Mouse (Mus musculus): ENCODE data around the gene Cep85l. TPM values are rescaled to one million over a fixed set of nuclear protein-coding genes. Genes with fewer than 3 reads are reported as not detected.
A peak's percentile ranks its signal among the peaks of the same experiment; 100 is the strongest.

Cep85l gene
- polyA plus RNA-seq, 1 experiment from 2014 or later = 5.6 TPM

DNA sequence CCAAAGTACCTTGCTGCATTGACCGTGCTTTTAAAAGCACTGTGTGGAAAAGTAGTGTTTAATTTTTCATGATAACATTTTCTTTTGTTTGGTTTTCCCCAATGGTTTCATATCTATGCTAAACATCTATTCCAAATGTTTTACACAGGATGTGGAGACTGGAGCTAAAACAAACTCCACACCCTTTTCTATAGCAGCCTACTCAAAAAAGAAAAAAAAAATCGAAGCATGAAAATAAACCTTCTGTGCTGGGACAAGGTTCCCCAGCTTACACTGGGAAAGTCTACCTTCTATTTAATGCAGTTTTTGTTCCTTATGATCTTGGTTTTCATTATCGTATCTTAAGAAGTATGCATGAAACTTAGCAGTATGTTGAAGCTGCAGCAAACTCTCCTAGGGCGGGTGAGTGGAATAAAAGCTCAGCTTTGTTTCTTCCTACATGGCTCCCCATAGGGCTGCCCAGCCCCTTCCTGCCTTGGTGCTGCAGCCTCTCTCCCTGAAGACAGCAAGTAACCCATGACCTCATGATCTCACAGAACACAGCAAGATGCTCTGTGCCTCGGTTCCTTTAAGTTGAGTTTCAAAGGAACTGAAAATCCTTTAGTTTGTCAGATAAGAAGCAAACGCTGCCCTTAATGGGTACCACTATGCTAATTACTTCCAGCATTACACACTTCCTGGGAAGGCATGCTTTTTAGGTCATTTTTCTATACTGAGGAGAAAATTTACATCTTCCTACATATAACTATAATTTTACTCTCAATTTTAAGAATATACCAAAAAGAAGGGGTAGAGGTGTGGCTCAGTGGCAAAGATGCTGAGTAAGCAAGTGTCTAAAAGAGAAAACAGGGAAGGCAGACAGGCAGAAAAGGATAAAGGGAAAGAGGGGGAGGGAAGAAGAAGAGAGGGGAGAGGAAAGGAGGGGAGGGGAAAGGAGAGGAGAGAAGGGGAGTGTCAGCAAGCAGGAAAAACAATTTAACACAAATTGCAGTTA is 34.6 kb upstream of the Cep85l start:
- WGBS = 32% methylated on average over 6 of the region's 6 CpGs
- ATAC-seq = peak; percentile 74; the same call in 1 of the 2 replicates

DNA sequence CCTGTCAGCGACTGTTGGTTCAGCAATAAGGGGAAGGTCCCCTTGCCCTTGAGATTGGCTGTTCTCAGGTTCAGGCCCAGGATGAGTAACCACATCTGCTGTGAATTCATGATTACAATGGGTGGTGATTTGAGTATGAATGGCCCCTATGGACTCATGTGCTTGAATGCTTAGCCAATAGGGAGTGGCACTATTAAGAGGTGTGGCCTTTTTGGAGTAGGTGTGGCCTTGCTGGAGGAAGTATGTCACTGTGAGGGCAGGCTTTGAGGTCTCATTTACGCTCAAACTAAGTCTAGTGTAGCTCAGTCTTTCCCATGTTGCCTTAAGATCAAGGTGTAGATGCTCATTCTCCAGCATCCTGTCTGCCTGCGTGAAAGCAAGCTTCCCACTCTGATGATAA is 33.2 kb upstream of the Cep85l start:
- 89% methylated on average over 3 of the region's 3 CpGs for WGBS

More for the DNA sequence above, 34.6 kb upstream of the Cep85l start:
- H3K4me3 ChIP-seq = no peak overlapping the region
- no peak overlapping the region for H3K9ac ChIP-seq
- no peak overlapping the region for H3K4me2 ChIP-seq
- no peaks in the 10 kb centered on the region for H3K9me3 ChIP-seq (replicated peaks)
- peaks cover 7% of the 10 kb centered on the region for H3K4me1 ChIP-seq
- H3K36me3 ChIP-seq (ENCODE audit: poor library complexity, severe bottlenecking) = no peaks in the 10 kb centered on the region
- 0 out of 2 replicates have a peak overlapping the region, but pooled peaks have one; percentile 10 for H3K27ac ChIP-seq
- H3K27me3 ChIP-seq = no peaks in the 10 kb centered on the region

DNA sequence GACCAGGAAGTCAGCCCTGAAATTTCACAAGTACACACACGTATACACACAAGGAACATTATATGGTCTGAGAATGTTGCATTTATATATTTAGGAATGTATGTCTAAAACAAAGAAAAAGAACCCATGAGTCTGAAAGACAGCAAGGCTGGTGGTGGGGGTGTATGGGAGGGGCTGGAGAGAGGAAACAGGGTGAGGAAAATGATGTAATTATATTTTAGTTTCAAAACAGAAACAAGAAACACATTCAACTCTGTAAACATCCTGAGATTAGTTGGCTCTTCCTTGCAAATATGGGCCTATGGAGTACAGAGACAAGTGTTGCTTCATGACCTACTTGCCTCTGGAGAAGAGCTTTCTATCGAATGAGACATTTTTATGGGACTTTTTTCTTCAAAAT is 32.4 kb upstream of the Cep85l start:
- 92% methylated on average over 2 of the region's 2 CpGs for WGBS
- Histone ChIP-seq H3K36me3 (ENCODE audit: poor library complexity, severe bottlenecking) (no peaks in the 10 kb centered on the region), H3K9me3 (replicated peaks) (no peaks in the 10 kb centered on the region), H3K27me3 (no peaks in the 10 kb centered on the region), H3K27ac (no peak overlapping the region), H3K4me1 (peaks cover 7% of the 10 kb centered on the region), H3K4me3 (no peak overlapping the region), H3K4me2 (no peak overlapping the region), H3K9ac (no peak overlapping the region)
- no peak for ATAC-seq

More for the DNA sequence above, 33.2 kb upstream of the Cep85l start:
- Histone ChIP-seq H3K4me1 (peaks cover 7% of the 10 kb centered on the region), H3K4me3 (no peak overlapping the region), H3K9me3 (replicated peaks) (no peaks in the 10 kb centered on the region), H3K27me3 (no peaks in the 10 kb centered on the region), H3K9ac (no peak overlapping the region), H3K4me2 (no peak overlapping the region), H3K36me3 (ENCODE audit: poor library complexity, severe bottlenecking) (no peaks in the 10 kb centered on the region), H3K27ac (no peak overlapping the region)
- no peak for ATAC-seq

DNA sequence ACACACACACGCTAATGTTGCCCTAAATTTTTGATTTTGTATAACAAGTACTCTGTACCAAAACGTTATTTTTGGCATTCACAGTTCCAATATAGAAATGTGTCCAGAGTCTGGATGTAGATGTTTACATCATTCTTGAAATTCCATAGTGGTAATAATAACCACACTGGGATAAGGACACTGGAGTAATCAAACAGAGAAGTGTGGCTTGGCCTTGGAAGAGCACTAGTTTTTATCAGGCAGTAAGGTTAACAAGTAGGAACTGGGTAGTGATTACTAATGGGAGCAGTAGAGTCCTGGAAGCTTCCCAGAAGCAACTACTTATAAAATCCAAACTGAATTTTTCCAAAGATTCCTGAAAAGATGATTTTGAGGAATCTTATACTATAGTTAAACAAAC is 31.1 kb upstream of the Cep85l start:
- Histone ChIP-seq H3K27me3 (no peaks in the 10 kb centered on the region), H3K4me1 (peaks cover 7% of the 10 kb centered on the region), H3K9me3 (replicated peaks) (no peaks in the 10 kb centered on the region), H3K4me3 (no peak overlapping the region), H3K9ac (no peak overlapping the region), H3K27ac (no peak overlapping the region), H3K4me2 (no peak overlapping the region), H3K36me3 (ENCODE audit: poor library complexity, severe bottlenecking) (no peaks in the 10 kb centered on the region)
- 74% methylated on average over 2 of the region's 2 CpGs for WGBS
- no peak for ATAC-seq

DNA sequence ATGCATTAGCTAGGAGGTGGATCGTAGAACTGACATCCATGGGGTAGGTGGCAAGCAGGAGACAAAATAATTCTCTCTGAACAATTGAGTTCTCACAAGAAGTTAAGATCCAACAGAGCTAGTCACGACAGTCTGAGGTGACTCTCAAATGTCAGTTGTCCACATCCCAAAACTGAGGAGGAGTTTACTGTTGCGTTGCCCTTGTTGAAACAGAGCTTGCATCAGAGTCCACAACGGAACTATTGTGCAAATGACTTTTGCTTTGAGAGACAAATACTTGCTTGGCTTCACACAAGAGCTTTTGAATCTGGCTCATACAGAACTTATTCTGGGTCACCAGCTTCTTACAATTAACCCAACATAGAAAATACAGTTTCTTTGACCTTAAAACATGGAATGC is 27.7 kb upstream of the Cep85l start:
- no peak for ATAC-seq
- Histone ChIP-seq H3K9ac (no peak overlapping the region), H3K4me1 (no peaks in the 10 kb centered on the region), H3K27ac (no peak overlapping the region), H3K9me3 (replicated peaks) (no peaks in the 10 kb centered on the region), H3K36me3 (ENCODE audit: poor library complexity, severe bottlenecking) (no peaks in the 10 kb centered on the region), H3K27me3 (no peaks in the 10 kb centered on the region), H3K4me3 (no peak overlapping the region), H3K4me2 (no peak overlapping the region)
- 87% methylated on average over 4 of the region's 4 CpGs for WGBS

DNA sequence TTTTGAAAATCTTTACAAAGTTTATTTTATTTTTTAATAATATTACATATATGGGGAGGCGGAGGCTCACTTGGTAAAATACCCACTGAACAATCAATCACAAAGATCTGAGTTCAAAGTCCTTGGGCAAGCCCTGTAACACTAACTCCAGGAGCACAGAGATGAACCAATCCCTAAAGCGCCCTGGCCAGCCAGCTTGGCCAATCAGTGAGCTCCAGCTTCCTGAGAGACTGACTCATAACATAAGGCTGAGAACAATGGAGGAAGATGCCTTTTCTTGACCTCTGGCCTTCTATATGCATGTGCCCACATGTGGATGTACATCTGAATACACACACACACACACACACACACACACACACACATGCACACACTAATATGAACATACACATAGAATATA is 27.1 kb upstream of the Cep85l start:
- Histone ChIP-seq H3K4me2 (no peak overlapping the region), H3K36me3 (ENCODE audit: poor library complexity, severe bottlenecking) (no peaks in the 10 kb centered on the region), H3K9me3 (replicated peaks) (no peaks in the 10 kb centered on the region), H3K27me3 (no peaks in the 10 kb centered on the region), H3K4me3 (no peak overlapping the region), H3K4me1 (no peaks in the 10 kb centered on the region), H3K9ac (no peak overlapping the region), H3K27ac (no peak overlapping the region)
- no peak for ATAC-seq
- 85% methylated on average over 2 of the region's 2 CpGs for WGBS

DNA sequence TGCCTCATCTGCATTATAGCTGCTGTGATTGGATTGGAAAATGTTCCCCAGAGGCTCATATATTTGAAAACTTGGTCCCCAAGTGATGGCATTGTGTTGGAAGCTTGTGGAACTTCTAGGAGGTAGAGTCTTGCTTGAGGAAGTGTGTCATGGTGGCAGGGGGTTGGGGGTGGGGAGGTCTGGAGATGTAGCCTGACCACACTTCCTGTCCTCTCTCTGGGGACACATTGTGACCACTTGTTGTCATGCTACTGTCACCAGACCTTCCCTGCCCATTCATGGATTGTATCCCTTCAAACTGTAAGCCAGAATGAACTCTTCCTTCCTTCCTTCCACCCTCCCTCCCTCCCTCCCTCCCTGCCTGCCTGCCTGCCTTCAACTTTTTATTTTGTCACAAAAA is 22.5 kb upstream of the Cep85l start:
- H3K27me3 ChIP-seq = no peaks in the 10 kb centered on the region
- H3K4me2 ChIP-seq = no peak overlapping the region
- ATAC-seq = no peak

DNA sequence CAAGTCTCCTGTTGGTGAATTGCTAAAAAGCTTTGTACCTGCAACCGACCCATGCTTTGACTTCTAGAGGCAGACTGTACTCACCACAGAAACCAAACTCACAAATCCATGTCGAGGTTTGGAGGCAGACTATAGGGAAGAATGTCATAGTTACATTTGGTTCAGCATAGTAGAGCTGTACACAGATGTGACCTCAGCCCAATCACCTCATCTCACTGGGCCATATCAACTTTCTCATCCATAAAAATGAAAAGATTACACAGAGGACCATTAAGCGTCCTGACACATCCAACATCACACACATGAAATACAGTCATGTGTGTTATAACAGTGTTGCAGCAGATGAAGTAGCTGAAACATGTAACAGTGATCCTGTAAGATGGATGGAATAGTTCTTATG is 19.3 kb upstream of the Cep85l start:
- no peak overlapping the region for H3K4me3 ChIP-seq
- peaks cover 15% of the 10 kb centered on the region for H3K4me1 ChIP-seq
- H3K9me3 ChIP-seq (replicated peaks) = no peaks in the 10 kb centered on the region
- H3K27me3 ChIP-seq = no peaks in the 10 kb centered on the region
- H3K36me3 ChIP-seq (ENCODE audit: poor library complexity, severe bottlenecking) = no peaks in the 10 kb centered on the region
- H3K27ac ChIP-seq = no peak overlapping the region
- no peak overlapping the region for H3K4me2 ChIP-seq
- H3K9ac ChIP-seq = no peak overlapping the region
- WGBS = 59% methylated on average over 3 of the region's 3 CpGs
- ATAC-seq = peak; percentile 62; the same call in 1 of the 2 replicates

More for the DNA sequence above, 22.5 kb upstream of the Cep85l start:
- H3K9me3 ChIP-seq (replicated peaks) = no peaks in the 10 kb centered on the region
- H3K9ac ChIP-seq = no peak overlapping the region
- H3K4me1 ChIP-seq = peaks cover 14% of the 10 kb centered on the region
- no peak overlapping the region for H3K27ac ChIP-seq
- H3K36me3 ChIP-seq (ENCODE audit: poor library complexity, severe bottlenecking) = no peaks in the 10 kb centered on the region
- no peak overlapping the region for H3K4me3 ChIP-seq

DNA sequence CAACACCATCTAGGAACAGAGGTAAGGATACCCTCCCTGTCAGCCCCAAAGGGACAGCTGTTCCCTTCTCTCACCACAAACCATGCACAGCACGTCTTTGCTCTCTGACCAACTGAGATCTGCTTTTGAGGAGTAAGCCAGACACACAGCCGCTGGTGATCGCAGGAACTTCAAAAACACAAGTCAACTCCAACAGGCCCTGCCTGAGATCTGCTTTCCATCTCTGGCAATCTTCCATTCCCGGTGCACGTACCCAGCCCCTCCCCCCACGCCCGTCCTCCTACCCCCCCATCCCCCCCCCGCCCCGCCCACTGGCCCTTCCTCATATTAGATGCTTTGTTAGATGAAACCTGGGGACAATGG is 18.8 kb upstream of the Cep85l start:
- H3K9ac ChIP-seq = no peak overlapping the region

DNA sequence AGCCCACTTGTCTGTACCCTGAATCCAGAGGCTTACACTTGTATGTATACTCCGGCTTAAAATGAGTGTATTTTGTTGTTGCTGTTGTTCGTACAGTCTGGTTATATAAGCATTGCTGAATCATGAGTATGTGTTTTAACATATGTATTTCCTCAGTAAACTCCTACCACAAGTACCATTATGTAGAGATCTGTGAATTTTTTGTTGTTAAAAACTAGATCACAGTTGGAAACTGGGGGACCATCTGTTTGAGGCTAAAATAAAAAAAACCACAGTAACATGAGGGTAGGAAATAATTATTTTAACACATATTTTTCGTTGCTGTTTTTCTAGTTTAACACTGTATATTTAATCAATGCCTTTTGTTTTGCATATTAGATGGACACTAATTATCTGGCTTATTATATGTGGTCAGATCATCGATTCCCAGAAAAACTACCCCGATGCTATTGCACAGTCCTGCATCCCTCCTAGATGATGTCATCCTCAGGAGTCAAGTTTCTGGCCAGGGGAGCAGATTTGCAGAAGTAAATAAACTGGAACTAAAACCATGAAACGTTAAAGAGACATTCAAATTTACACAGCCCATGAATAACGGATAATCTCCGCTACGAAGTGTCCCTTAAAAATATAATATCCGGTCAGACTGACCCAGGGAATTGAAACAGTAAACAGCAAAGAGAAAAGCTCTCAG is 18.2 kb upstream of the Cep85l start:
- Histone ChIP-seq H3K36me3 (ENCODE audit: poor library complexity, severe bottlenecking) (no peaks in the 10 kb centered on the region), H3K27me3 (no peaks in the 10 kb centered on the region), H3K27ac (peak overlapping the region; percentile 59; the same call in 1 of the 2 replicates), H3K4me2 (peak overlapping the region; percentile 35), H3K4me3 (no peak overlapping the region), H3K9me3 (replicated peaks) (no peaks in the 10 kb centered on the region), H3K4me1 (peaks cover 15% of the 10 kb centered on the region), H3K9ac (no peak overlapping the region)
- 55% methylated on average over 10 of the region's 10 CpGs for WGBS
- peak; percentile 58; the same call in 1 of the 2 replicates for ATAC-seq

More for the DNA sequence above, 18.8 kb upstream of the Cep85l start:
- 6% methylated on average over 9 of the region's 9 CpGs for WGBS
- H3K27ac ChIP-seq = peak overlapping the region; percentile 40; the same call in 1 of the 2 replicates
- no peaks in the 10 kb centered on the region for H3K27me3 ChIP-seq
- no peak overlapping the region; the same call in 1 of the 2 replicates for H3K4me3 ChIP-seq
- peak; percentile 72 for ATAC-seq
- H3K9me3 ChIP-seq (replicated peaks) = no peaks in the 10 kb centered on the region
- H3K4me1 ChIP-seq = peaks cover 15% of the 10 kb centered on the region
- H3K4me2 ChIP-seq = peak overlapping the region; percentile 35
- H3K36me3 ChIP-seq (ENCODE audit: poor library complexity, severe bottlenecking) = no peaks in the 10 kb centered on the region

DNA sequence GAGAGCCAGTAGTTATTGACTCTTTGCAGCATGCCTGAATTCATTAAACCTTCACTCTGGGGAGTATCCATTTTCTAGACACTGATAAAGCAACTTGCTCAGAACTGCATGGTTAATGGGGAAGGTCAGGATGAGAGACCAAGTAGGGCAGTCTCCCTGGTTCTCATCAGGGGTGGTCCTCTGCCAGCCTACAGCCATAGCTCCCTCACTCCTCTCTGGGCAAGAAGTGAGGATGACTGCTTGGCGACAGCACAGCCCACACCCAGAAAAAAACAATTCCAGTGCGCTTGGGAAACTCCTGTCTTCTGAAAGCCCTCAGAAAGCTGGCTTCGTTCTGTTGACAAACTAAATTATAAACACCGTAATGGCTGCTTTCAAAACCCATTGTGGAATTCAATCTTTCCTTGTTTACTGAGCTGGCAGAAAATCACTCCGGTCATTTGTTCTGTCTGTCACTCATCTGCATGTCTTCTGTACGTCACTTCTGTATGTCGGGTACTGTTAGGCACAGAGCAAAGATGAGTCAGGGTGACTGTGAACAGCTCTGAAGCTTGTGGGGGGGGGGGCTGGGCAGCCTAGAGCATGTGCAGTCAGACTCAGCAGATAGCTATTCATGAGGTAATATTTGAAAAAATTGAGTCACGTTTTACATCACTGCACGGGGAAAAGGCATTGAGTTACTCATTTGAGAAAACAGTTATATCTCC is 15.3 kb upstream of the Cep85l start:
- Histone ChIP-seq H3K9me3 (replicated peaks) (no peaks in the 10 kb centered on the region), H3K4me2 (no peak overlapping the region), H3K27ac (no peak overlapping the region), H3K4me1 (peaks cover 15% of the 10 kb centered on the region), H3K27me3 (no peaks in the 10 kb centered on the region), H3K9ac (no peak overlapping the region), H3K36me3 (ENCODE audit: poor library complexity, severe bottlenecking) (no peaks in the 10 kb centered on the region), H3K4me3 (no peak overlapping the region)
- ATAC-seq = no peak
- 75% methylated on average over 9 of the region's 9 CpGs for WGBS
